Mouse (Mus musculus) heart, adult 9 months (tissue): Measurements from ENCODE around the gene Cldn19.

Experiments used
- DNase-seq, 2 experiments: peaks; one replicate each; pipeline ENCODE4 v3.0.0; 2022; ENCODE audit warnings: low spot score in 2 of 2

The Cldn19 gene

DNA sequence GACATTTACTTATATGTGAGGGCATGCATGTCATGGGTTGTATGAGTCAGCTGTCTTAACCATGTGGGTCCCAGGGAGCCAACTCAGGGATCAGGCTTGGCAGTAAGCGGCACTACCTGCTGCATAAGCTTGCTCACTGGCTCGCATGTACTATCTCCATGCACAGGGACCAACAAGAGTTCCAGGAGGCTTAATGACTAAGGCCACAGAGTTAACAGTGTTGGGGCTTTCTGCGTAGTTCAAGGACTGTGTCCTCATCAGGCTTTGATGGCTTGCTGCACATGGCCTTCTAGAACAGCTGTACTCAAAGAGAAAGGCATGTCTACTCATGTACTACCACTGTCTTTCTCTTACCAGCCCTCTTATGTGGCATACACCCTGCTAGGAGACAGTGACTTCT is 45.5 kb downstream of the Cldn19 start:
- no peak for DNase-seq

DNA sequence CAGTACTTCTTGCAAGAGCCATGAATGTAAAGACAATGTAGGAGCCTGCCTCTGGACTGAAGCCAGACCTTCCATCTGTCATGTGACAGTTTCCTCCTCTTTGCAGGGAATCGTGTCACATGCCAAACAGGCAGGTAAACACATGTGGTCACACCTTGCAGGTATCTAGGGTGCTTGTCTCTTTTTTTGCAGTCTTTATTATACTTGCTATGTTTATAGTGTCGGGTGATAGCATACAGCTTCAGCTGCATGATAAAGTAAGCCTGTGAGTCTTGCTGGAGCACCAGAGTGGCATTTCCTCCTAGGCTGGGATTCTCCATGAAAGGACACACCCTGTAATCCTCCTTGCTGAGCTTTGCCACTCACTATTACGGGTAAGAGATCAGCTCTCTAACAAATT is 46.6 kb downstream of the Cldn19 start:
- no peak for DNase-seq

DNA sequence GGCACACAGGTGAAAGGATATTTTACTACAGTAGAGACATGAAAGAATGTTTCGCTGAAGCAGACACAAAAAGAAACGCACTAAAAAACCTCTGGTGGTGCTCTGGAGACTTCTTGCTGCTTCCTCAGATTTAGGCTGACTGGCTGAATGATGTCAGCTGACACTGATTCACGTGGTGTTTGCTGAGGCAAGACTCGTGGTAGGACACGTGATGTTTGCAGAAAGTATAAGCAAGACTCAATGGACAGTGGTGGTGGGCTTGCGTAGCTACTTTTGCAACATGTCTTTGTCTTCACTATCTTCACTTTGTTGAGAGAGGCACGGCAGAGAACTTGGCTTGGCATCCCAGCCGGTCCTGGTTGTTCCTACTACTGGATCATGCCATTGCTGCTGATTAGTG is 48.1 kb downstream of the Cldn19 start:
- no peak for DNase-seq

DNA sequence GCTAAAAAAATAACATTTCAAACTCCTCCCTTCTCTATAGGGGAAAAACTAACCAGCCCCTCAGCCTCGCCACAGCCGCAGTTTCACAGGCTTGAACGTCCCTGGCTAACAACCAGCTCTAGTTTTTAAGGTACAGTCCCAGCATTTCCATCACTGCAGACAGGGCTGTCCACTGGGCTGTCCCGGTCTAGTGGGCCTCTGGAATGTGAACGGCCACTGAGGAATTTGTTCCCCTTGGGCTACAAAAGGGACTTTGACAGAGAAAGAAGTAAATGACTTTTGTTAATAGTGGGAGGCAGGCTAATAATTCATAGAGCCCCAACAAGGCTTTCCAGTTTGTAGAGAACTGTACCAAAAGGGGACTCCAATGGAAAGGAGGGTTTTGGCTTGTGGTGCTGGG is 50.2 kb downstream of the Cldn19 start:
- no peak for DNase-seq
